In genomic region chr2:127341159-127341558, GRCm38 (mm10) we compare ENCODE assay signal across 10 mouse cellular contexts. TPM values are rescaled to one million over a fixed set of nuclear protein-coding genes. Genes with fewer than 3 reads are reported as not detected.
DNase-seq lines count a peak whose midpoint lies in the region; ATAC-seq and TF ChIP-seq lines count a peak whose summit lies in the region.
"Had no signal": no experiment of that assay in that cellular context is flagged by ENCODE, and none has a peak within 500 bp of the region (broad histone marks: within the 10 kb centered on the region; RNA-seq: fewer than 3 reads in every experiment).

No protein-coding gene starts in this region.

- DNase-seq in midbrain, embryonic 10.5 days (ENCODE audit: low spot score): peak; percentile 63
- DNase-seq in T-cell, adult 2 months (ENCODE audit: low spot score): peak; percentile 70
- DNase-seq in hindlimb bud, embryonic 11.5 days (ENCODE audit: extremely low spot score, low read depth, low spot score): peak; percentile 39
- peak; percentile 12 for DNase-seq in ovary, adult 18-20 months (ENCODE audit: low spot score)

- H3K9ac ChIP-seq in midbrain, embryonic 15.5 days: no peak overlapping the region
- no peak overlapping the region for H3K9ac ChIP-seq in limb, embryonic 12.5 days (replicated peaks)
- H3K9ac ChIP-seq: liver, embryonic 15.5 days had no signal

- no peak for ATAC-seq in midbrain, embryonic 15.5 days (replicated peaks)
- ATAC-seq in limb, embryonic 12.5 days (ENCODE audit: insufficient number of reproducible peaks, insufficient read depth, low FRiP score, low TSS enrichment, low read depth): 0 out of 2 replicates have a peak, but pooled peaks have one; percentile 18
- no peak for ATAC-seq in granulocyte monocyte progenitor cell, adult 5-6 weeks (replicated peaks; ENCODE audit: poor library complexity, severe bottlenecking)

- H3K4me3 ChIP-seq in midbrain, embryonic 10.5 days: no peak overlapping the region
- no peak overlapping the region for H3K4me3 ChIP-seq in midbrain, embryonic 15.5 days
- H3K4me3 ChIP-seq in cortical plate, adult 2 months (ENCODE audit: insufficient read depth, low read length): no peak overlapping the region
- no peak overlapping the region for H3K4me3 ChIP-seq in limb, embryonic 12.5 days (replicated peaks)
- H3K4me3 ChIP-seq: erythroblast, embryonic 14.5 days; liver, embryonic 15.5 days had no signal

- H3K27ac ChIP-seq in midbrain, embryonic 10.5 days (replicated peaks): no peak overlapping the region
- H3K27ac ChIP-seq in midbrain, embryonic 15.5 days: no peak overlapping the region
- no peak overlapping the region for H3K27ac ChIP-seq in cortical plate, adult 2 months (ENCODE audit: insufficient read depth, low read length)
- no peak overlapping the region for H3K27ac ChIP-seq in limb, embryonic 12.5 days
- H3K27ac ChIP-seq: liver, embryonic 15.5 days had no signal

- peak; percentile 80 for TF ChIP-seq CTCF in cortical plate, adult 2 months (IDR thresholded peaks at IDR 0.05; ENCODE audit: extremely low read depth, insufficient read depth, low read length)

- TF ChIP-seq POLR2A in cortical plate, adult 2 months (IDR thresholded peaks at IDR 0.05; ENCODE audit: extremely low read depth, insufficient read depth, low read length): no peak

- peaks cover 28% of the 10 kb centered on the region for H3K27me3 ChIP-seq in midbrain, embryonic 10.5 days (ENCODE audit: low read depth, poor library complexity, severe bottlenecking)
- peaks cover 16% of the 10 kb centered on the region for H3K27me3 ChIP-seq in midbrain, embryonic 15.5 days (replicated peaks)
- peaks cover 38% of the 10 kb centered on the region for H3K27me3 ChIP-seq in limb, embryonic 12.5 days

- no peaks in the 10 kb centered on the region for H3K36me3 ChIP-seq in midbrain, embryonic 10.5 days
- H3K36me3 ChIP-seq in midbrain, embryonic 15.5 days (replicated peaks): no peaks in the 10 kb centered on the region
- no peaks in the 10 kb centered on the region for H3K36me3 ChIP-seq in limb, embryonic 12.5 days
- H3K36me3 ChIP-seq: liver, embryonic 15.5 days had no signal

- peaks cover 6% of the 10 kb centered on the region for H3K4me1 ChIP-seq in midbrain, embryonic 10.5 days
- peaks cover 6% of the 10 kb centered on the region for H3K4me1 ChIP-seq in midbrain, embryonic 15.5 days
- H3K4me1 ChIP-seq in cortical plate, adult 2 months (ENCODE audit: control insufficient read depth, insufficient read depth, low read length): no peaks in the 10 kb centered on the region
- H3K4me1 ChIP-seq in limb, embryonic 12.5 days (replicated peaks): peaks cover 7% of the 10 kb centered on the region; the same call in 1 of the 2 replicates

- no peaks in the 10 kb centered on the region for H3K9me3 ChIP-seq in midbrain, embryonic 10.5 days (replicated peaks)
- H3K9me3 ChIP-seq in midbrain, embryonic 15.5 days: no peaks in the 10 kb centered on the region
- no peaks in the 10 kb centered on the region for H3K9me3 ChIP-seq in limb, embryonic 12.5 days
- H3K9me3 ChIP-seq: liver, embryonic 15.5 days had no signal

- 27% methylated on average over 3 of the region's 3 CpGs for WGBS in midbrain, embryonic 10.5 days
- 18% methylated on average over 3 of the region's 3 CpGs for WGBS in midbrain, embryonic 15.5 days
- WGBS in limb, embryonic 12.5 days: 24% methylated on average over 3 of the region's 3 CpGs

- no peak overlapping the region for H3K4me2 ChIP-seq in midbrain, embryonic 15.5 days
- H3K4me2 ChIP-seq in limb, embryonic 12.5 days: no peak overlapping the region
- H3K4me2 ChIP-seq: liver, embryonic 15.5 days had no signal

RNA-seq across cellular contexts. Expression of gene Astl, which starts 2.7 kb away (rescaled TPM):
- not detected in 2 replicates for polyA plus RNA-seq in midbrain, embryonic 10.5 days (2016; fragmentation: Nextera tagmentation; extraction: Ambion mirVana)
- not detected in 2 replicates for polyA plus RNA-seq in midbrain, embryonic 15.5 days (2015; fragmentation: Nextera tagmentation; extraction: Ambion mirVana)
- not detected in 2 replicates for polyA plus RNA-seq in cortical plate, adult 2 months (2012; rRNA removed)
- not detected in 2 replicates for polyA plus RNA-seq in limb, embryonic 12.5 days (2016; fragmentation: Nextera tagmentation; extraction: Ambion mirVana)
- 0.60 TPM in 1 of 2 replicates, not detected in the other for total RNA-seq in granulocyte monocyte progenitor cell, adult 5-6 weeks (2014; fragmentation: Nextera tagmentation)
- 0.04 and 0.21 TPM in 2 replicates for total RNA-seq in granulocyte monocyte progenitor cell, adult 5-6 weeks (2017)
- polyA plus RNA-seq: erythroblast, embryonic 14.5 days had no signal

RNA-seq across cellular contexts. Expression of gene Dusp2, which starts 5.2 kb away (rescaled TPM):
- 3.2 and 3.9 TPM in 2 replicates for polyA plus RNA-seq in midbrain, embryonic 10.5 days (2016; fragmentation: Nextera tagmentation; extraction: Ambion mirVana)
- 11.0 TPM in 2 replicates for polyA plus RNA-seq in midbrain, embryonic 15.5 days (2015; fragmentation: Nextera tagmentation; extraction: Ambion mirVana)
- 1.6 and 1.8 TPM in 2 replicates for polyA plus RNA-seq in cortical plate, adult 2 months (2012; rRNA removed)
- polyA plus RNA-seq in limb, embryonic 12.5 days (2016; fragmentation: Nextera tagmentation; extraction: Ambion mirVana): 6.5 and 7.0 TPM in 2 replicates
- total RNA-seq in granulocyte monocyte progenitor cell, adult 5-6 weeks (2014; fragmentation: Nextera tagmentation): 22.3 and 33.3 TPM in 2 replicates
- total RNA-seq in granulocyte monocyte progenitor cell, adult 5-6 weeks (2017): 50.4 and 51.2 TPM in 2 replicates

RNA-seq across cellular contexts. Expression of gene Adra2b, which starts 21.8 kb away (rescaled TPM):
- polyA plus RNA-seq in midbrain, embryonic 10.5 days (2016; fragmentation: Nextera tagmentation; extraction: Ambion mirVana): 2.6 and 2.8 TPM in 2 replicates
- polyA plus RNA-seq in midbrain, embryonic 15.5 days (2015; fragmentation: Nextera tagmentation; extraction: Ambion mirVana): 0.19 and 0.34 TPM in 2 replicates
- 0.11 and 0.25 TPM in 2 replicates for polyA plus RNA-seq in cortical plate, adult 2 months (2012; rRNA removed)
- polyA plus RNA-seq in limb, embryonic 12.5 days (2016; fragmentation: Nextera tagmentation; extraction: Ambion mirVana): 1.3 and 1.6 TPM in 2 replicates
- total RNA-seq in granulocyte monocyte progenitor cell, adult 5-6 weeks (2014; fragmentation: Nextera tagmentation): not detected in 2 replicates
- not detected in 2 replicates for total RNA-seq in granulocyte monocyte progenitor cell, adult 5-6 weeks (2017)

Comparison
In these comparisons a context has a peak if more than half of its experiments do, and no peak if none do; other contexts are left out.
1. DNase-seq: peak in every context shown above with its lines; median percentile 70 in T-cell, adult 2 months; 63 in midbrain, embryonic 10.5 days; 39 in hindlimb bud, embryonic 11.5 days; 12 in ovary, adult 18-20 months.